Mouse (Mus musculus) mouse embryonic stem cell (cell line): Measurements from ENCODE around the gene Aif1l.
"Not testable (repeated sequence)": the region's sequence is repeated elsewhere in the genome, so short reads cannot be mapped to it uniquely, and the experiment has no call there.

Experiments
- in situ Hi-C, 2 experiments: fragments of 300-500 bp; cut with MboI; formaldehyde crosslinking; loops; 1 replicate in 1 of 2; 3 replicates in 1 of 2; pipeline ENCODE4 v1.14.3; 2019 to 2020; ENCODE audit warnings: low sequenced_read_pairs in 2 of 2, low pct_unique_long_range_greater_than_20kb in 1 of 2, mixed read lengths in 1 of 2; ENCODE audit not compliant: unreplicated experiment in 1 of 2

Aif1l gene

DNA sequence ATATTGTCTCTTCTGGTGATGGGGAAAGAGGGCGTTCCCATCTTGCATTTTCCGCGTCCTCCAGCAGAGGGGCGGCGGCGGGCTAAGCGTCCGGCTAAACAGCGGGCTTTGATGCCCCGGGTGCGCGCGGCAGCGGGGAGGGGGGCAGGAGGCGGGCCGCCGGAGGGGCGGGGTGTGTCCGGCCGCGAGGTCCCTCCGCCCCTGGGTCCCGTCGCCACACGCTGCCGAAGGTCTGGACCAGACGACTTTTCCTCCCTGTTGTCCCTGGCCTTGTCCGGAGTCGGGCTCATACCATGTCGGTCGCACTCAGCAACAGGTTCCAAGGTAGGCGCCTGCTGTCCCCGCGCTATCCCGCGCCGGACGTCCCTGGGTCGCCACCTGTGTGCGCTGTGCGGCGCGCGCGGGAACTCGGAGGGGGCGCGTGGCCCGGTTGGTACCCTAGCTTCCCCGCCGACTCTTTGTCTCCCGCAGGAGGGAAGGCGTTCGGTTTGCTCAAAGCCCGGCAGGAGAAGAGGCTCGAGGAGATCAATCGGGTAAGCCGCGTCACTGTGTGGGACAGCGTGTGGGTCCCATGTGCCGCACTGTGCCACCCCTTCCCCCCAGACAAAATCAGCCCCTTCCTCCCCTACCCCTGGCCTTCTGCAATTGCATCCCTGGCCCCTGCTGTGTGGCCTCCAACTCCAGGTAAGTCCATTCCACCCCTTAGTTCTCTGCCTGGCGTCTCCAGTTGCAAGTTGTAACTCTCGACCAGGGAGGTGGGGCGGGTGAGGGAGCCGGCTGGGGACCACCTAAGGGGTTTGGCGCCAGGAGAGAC lies at the start of gene Aif1l:
Gene Aif1l (plus strand): TSS at position 82 of the 814 bp plus-strand sequence.
- in situ Hi-C loops = no loop called here

DNA sequence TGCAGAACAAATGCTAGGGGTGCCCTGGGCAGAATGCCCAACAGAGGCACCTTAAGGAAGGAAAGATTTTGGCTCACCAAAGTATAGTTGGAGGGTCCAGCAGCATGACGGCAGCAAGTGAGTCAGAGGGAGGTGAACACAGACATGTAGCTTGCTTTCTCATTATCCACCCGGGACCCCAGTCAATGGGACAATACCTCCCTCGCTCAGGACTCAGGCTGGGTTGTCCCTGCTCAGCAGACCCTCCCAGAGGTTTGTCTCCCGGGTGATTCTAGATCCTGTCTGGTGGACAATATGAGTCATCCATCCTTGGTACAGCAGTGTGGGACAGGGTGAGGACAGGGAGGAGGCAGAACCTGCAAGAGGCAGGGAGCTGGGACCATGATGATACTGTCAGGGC lies 49.0 kb upstream of the Aif1l start:
- in situ Hi-C loops = no loop called here

DNA sequence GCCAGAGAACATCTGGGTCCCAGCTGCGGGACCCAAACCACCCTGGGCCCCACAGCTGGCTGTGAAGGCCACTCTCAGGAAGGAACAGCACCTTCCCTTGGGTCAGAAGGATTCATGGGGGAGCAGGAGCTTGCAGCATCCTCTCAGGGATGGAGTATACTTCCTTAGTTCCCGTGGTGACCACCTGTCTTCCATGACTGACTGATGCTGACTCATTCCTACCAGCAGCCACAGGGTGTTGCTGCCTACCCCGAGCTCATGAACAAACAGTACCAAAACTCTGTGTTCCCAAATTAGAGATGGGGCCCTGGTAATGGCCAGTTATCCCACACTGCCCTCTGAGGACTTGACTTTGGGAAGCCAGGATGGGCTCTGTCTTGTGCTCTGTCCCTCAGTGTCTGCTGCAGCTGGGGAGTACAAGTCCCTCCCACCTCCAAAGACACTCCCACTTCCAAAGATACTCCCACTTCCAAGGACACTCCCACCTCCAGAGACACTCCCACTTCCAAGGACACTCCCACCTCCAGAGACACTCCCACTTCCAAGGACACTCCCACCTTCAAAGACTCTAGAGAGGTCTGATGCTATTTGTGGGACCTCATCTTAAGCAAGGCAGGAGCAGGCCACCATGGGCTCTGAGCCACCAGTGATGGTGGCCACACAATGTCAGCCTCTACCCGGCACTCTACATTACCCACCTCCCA lies 48.1 kb upstream of the Aif1l start:
- in situ Hi-C loops = no loop called here

DNA sequence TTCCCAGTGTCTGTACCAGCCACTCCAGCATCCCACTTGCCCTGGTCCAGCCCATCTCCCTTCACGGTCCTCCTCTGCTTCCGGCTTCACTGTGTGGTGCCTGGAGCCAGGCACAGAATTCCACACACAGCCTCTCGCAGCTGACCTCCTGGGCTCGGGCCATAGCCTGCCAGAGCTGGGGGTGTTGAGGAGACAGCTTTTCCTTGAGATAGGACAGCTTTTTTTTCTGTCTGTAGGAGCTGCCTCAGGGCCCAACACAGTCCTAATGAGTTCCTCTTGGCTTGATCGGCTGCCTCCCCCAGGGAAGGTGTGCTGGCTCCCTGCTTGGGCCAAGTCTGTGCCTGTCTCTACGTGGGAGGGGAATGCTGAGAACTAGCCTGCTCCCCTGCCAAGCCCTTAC lies 45.9 kb upstream of the Aif1l start:
- in situ Hi-C loops = no loop called here

DNA sequence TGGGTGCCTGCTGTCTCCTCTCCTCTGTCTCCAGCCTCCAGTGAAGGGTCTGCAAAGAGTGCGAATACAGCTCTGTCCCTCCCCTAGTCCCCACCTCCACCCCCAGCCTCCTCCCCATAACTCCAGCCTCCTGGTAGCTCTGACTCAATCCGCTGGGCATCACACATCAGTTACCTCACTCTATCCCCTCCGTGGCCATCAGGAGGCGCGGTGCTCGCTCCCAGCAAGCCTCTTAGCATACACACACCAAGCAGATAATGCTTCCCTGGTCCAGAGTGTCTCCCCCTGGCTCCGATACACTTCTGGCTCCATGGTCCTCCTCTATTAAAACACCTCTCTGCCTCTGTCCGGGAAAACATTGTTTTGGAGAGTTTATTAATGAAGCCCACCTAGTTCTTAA lies 45.3 kb upstream of the Aif1l start:
- in situ Hi-C loops = no loop called here

DNA sequence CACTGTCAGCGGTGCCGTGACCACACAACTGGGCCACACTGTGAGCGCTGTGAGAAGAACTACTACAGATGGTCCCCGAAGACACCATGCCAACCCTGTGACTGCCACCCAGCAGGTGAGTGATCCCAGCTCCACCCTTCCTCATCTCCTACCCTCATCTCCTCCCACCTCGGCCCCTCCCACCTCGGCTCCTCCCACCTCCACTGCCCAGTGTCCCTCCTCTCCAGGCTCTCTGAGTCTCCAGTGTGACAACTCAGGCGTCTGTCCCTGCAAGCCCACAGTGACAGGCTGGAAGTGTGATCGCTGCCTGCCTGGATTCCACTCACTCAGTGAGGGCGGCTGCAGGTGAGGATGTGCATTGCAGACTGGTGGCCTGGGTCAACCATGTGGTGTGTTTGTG lies 44.3 kb upstream of the Aif1l start:
- in situ Hi-C loops = no loop called here

DNA sequence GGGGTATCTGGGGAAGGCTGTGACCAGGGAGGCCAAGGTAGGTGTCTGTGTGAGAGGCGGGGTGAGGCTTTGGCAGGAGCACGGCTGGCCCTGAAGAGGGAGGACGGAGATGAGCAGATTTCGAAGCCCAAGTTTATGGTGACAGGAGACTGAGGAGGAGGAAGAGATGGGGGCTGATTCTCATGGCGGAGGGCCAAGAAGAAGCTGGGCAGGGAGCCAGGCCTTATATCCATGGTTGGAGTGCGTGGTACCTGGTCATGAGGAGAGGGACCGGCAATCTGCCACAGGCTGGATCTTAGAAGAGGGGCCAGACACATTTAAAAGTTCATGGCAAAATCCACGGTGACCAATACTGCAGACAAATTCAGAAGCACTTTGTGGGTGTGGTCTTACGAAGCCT lies 43.5 kb upstream of the Aif1l start:
- in situ Hi-C loops = no loop called here

DNA sequence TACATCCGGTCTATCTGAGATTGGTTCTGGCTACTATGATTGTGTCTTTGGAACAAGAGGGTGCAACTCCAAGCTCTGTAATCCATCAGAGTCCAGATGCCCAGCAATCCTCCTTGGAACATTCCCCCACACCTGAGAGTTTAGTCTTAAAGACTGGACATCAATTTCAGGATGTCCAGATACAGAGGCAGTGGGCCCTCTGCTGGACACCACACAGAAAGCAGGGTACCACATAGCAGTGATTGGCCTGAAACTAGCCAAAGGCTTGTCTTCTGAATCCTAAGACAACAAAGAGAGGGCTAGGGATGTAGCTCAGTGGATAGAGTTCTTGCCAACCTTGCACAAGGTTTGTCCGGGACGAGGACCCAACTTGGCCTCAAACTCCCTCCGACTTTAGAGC lies 37.4 kb upstream of the Aif1l start:
- in situ Hi-C loops = no loop called here

DNA sequence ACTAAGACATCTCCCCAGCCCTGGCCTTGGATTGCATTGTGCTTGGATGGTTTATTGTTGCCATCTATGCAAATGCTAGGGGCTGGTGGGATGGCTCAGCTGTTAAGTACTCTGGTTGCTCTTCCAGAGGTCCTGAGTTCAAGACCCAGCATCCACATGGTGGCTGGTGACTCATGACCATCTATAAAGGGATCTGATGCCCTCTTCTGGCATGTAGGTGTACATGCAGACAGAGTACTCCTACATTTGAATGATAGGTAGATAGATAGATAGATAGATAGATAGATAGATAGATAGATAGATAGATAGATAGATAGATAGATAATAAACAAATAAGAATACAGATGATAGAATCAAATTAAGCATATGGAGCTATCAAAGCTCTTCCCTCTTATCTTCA lies 35.7 kb upstream of the Aif1l start:
- in situ Hi-C loops = not testable (repeated sequence)

DNA sequence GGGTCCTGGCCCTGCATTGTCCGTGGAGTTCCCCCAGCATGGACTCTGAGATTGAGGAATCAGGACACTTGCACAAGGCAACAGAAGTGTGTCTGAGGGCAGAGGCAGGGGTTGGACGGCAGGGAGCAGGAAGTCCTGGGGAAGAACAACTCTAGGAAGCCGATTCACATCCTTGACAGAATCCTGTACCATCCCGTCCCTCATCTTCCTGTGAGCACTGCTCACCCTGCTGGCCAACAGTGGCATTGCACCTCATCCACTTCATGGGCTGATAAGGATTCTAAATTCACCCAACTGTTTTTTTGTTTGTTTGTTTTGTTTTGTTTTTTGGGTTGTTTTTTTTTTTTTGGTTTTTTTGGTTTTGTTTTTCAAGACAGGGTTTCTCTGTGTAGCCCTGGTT lies 34.8 kb upstream of the Aif1l start:
- in situ Hi-C loops = no loop called here

DNA sequence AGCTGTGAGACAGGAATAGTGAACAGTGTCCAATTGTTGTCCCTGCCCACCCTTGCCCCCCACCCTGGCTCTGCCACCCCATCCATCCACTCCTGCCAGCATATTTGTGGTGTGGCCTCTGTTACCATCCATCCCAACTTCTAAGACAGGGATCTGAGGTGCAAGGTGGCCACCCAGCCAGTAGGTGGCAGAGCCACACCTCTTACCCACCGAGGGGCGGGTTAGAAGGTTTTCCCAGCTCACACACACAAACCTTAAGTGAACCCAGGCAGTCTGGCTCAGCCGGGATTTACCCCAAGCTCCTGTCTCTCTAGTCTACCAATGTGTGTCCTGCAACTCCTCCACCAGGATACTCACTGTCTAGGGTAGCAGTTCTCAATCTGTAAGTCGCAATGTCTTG lies 32.3 kb upstream of the Aif1l start:
- in situ Hi-C loops = no loop called here

DNA sequence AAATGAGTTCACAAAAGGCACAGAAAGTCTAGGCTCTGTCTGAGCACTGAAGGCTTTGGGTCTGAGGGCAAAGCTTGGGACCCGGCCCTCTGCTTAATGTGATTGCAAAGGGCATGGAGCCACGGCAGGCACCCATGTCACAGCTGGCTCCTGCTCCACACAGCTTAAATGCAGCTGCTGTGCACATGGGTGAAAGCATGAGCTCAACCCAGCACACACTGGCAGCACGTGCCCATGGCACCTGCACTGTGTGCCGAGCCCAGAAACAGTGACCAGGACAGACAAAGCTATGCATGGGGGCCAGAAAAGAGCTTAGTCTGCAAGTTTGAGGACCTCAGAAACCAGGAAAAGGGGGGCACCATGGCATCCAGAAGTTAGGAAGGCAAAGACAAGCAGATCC lies 26.3 kb upstream of the Aif1l start:
- in situ Hi-C loops = no loop called here

DNA sequence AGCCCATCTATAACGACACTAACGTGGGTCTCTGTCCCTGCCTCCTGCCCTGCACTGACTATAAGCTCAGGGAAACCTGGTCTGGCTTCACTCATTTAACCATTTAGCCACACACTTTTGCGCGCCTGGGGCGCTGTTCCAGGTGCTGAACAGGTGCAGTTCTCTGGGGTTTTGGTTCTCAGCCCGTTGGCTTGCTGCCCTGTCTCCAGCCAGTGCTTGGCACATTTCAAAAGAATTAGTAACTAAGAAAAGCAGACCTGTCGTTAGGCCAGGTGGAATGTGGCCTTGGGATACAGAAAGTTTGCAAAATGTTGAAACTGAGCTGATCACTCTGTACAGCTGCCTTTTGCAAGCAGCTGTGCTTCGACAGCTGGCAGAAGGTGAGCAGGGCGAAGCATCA lies 25.1 kb upstream of the Aif1l start:
- in situ Hi-C loops = no loop called here

DNA sequence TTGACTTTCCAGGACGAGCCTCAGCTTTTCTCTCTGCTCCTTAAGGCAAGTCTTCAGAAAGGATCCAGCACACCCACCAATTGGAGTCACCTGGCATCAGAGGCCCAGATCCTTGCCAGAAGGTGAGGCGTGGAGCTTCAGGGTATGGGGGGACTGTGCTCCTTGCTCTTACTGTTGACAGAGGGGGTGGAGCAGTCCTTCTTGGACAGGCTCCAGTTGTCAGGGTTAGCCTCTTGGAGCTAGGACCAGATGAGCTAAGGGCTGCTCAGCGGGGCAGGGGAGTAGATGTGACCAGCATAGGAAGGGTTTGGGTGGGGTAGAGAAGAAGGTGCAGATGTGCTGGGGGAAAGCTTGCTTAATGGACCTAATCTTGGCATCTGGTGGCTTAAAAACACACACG lies 24.0 kb upstream of the Aif1l start:
- in situ Hi-C loops = no loop called here

DNA sequence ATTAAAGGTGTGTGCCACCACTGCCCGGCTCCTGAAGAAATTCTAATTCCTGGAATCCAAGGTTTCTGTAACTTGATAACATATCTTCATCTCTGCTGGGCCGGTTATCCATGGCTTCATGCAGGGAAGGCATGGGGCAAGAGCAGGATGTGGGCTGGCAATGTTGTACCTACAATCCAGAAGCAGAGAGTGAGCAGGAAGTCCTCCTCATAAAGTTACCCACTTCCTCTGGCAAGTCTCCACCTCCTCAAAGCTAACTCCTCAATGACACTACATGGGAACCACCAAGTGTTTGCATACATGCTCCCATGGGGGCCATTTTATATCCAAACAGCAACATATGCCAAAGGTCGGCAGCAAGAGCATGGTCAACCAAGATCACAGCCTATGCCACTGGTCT lies 20.3 kb upstream of the Aif1l start:
- in situ Hi-C loops = no loop called here

DNA sequence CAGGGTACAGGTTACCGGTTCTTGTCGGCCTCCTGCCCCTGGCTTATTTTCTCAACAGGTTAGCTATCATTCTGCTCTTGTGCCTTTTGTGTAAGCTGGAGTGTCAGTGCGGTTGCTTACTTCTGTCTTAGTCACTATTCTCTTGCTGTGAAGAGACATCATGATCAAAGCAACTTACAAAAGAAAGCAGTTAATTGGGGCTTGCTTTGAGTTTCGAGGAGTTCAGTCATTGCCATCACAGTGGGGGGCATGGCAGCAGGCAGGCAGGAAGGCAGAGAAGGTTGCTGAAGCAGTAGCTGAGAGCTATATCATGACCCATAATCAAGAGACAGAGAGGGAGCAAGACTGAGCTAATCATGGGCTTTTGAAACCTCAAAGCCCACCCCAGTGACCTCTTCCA lies 15.4 kb upstream of the Aif1l start:
- in situ Hi-C loops = no loop called here

DNA sequence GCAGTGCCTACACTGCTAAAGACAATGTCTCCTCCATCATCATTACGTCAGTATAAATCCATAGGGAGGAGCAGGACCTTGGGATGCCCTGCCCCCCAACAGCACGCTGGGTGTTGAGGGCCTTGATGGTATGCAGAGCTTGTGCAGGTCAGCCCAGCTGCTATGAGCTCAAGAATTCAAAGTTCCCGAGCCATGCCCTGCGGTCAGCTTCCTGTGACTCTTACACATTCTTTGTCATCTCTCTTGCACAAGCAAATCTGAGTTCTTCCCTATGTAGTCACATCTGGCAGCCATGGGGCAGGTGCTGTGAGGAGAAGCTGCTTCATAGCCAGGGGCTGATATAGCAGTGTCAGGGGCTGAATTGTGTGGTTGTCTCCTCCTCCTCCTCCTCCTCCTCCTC lies 14.9 kb upstream of the Aif1l start:
- in situ Hi-C loops = no loop called here

DNA sequence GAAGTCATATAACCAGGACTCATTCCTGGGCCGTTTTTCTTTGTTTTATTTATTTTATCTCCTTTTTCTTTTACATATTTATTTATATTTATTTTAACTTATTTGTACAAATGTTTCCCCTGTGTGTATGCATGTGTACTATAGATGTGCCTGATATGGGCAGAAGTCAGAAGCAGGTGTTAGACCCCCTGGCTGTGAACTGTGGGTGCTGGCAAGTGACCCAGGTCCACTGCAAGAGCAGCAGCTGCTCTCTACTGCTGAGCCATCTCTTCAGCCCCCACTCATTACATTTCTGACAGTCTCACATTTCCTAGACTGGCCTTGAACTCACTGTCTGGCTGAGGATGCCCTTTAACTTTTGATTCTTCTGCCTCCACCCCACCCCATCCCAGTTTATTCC lies 11.6 kb upstream of the Aif1l start:
- in situ Hi-C loops = no loop called here

DNA sequence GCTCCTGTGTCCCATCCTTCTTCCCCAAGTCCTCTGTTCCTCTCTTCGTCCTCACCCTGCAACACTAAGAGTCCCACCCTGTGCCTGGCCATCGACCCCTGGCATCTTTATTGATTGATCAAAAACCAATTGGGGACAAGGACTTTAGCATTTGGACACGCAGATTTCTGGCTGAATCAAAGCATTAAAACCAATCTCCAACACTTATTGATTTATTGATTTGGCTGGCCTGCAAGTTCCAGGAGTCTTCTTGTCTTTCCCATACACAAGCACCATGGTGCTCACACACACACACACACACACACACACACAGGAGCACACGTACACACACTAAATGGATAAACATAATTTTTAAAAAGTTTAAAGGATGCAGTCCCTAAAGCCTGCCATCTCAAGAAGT lies 6.9 kb upstream of the Aif1l start:
- in situ Hi-C loops = no loop called here

DNA sequence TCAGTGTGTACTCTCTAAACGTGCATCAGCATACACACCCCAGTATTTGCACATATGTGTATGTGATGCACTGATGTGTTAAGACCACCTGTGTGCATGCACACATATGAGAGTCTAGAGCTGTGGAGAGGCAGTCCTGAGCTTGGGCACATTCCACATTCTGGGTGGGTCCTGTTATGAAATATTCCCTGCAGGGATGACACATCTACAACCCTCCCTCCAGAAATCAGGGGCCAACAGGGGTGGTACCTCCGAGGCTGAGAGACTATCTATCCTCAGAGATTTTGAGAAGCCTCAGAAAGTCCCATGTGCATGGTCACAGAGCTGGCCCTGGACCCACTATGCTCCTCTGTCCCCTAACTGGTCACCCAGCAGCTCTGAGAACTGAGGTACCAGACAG lies 4.4 kb upstream of the Aif1l start:
- in situ Hi-C loops = no loop called here
